Mouse (Mus musculus) ES-E14 (cell line): ENCODE data around the gene Cdyl.

ENCODE experiments used
- CHD2 ChIP-seq: IDR thresholded peaks from 2 replicates; pipeline ENCODE4 v1.6.1; 2014; ENCODE audit warnings: mild to moderate bottlenecking, low read depth, low read length, inconsistent platforms
- HCFC1 ChIP-seq: IDR thresholded peaks from 2 replicates; pipeline ENCODE4 v1.6.1; 2012; ENCODE audit warnings: low read length, inconsistent platforms, borderline replicate concordance; ENCODE audit not compliant: insufficient read depth
- ZNF384 ChIP-seq: IDR thresholded peaks from 2 replicates; pipeline ENCODE4 v1.6.1; 2012; ENCODE audit warnings: low read depth, low read length, inconsistent platforms

- TF ChIP-seq CHD2 = no peak
- TF ChIP-seq HCFC1 = no peak
- TF ChIP-seq ZNF384 = no peak
Measured at GRCm38 (mm10) chr13:35764559-35764958, 104.9 kb downstream of the Cdyl start.
